7 mouse cellular contexts compared by ENCODE assay signal in genomic region chr2:128967661-128968441, GRCm38 (mm10). TPM values are rescaled to one million over a fixed set of nuclear protein-coding genes. Genes with fewer than 3 reads are reported as not detected.
DNase-seq lines count a peak whose midpoint lies in the region; ATAC-seq and TF ChIP-seq lines count a peak whose summit lies in the region.

TSS of gene Gm10762 (minus strand) at chr2:128967725.

- peak within 1 kb of the TSS; percentile 85 for H3K4me2 ChIP-seq in intestine, postnatal 0 days (replicated peaks; ENCODE audit: low read depth)
- peak within 1 kb of the TSS; percentile 71 for H3K4me2 ChIP-seq in limb, embryonic 11.5 days (ENCODE audit: low read depth, severe bottlenecking)
- H3K4me2 ChIP-seq in midbrain, embryonic 13.5 days (replicated peaks), result peak within 1 kb of the TSS; percentile 56

- H3K27ac ChIP-seq in intestine, postnatal 0 days (ENCODE audit: low read depth, low read length), result peak within 1 kb of the TSS; percentile 99
- peak within 1 kb of the TSS; percentile 100 for H3K27ac ChIP-seq in limb, embryonic 11.5 days (replicated peaks; ENCODE audit: low read depth, low read length)
- H3K27ac ChIP-seq in midbrain, embryonic 13.5 days, result peak within 1 kb of the TSS; percentile 100
- peak within 1 kb of the TSS; percentile 99 for H3K27ac ChIP-seq in small intestine, adult 2 months (ENCODE audit: insufficient read depth, low read depth, low read length)

- no peaks in the 10 kb centered on the region for H3K36me3 ChIP-seq in intestine, postnatal 0 days (ENCODE audit: control insufficient read depth, insufficient read depth)
- H3K36me3 ChIP-seq in limb, embryonic 11.5 days (ENCODE audit: control insufficient read depth, insufficient read depth, low read length), result no peaks in the 10 kb centered on the region
- H3K36me3 ChIP-seq in midbrain, embryonic 13.5 days, result no peaks in the 10 kb centered on the region
- H3K36me3 ChIP-seq in small intestine, adult 2 months (ENCODE audit: control insufficient read depth, insufficient read depth, low read length), result no peaks in the 10 kb centered on the region

- TF ChIP-seq CTCF in intestine, postnatal 0 days (IDR thresholded peaks at IDR 0.05; ENCODE audit: low read depth), result 0 out of 2 replicates have a peak, but pooled peaks have one; percentile 3
- TF ChIP-seq CTCF in small intestine, adult 2 months (IDR thresholded peaks at IDR 0.05; ENCODE audit: extremely low read depth, insufficient read length, insufficient replicate concordance, low read depth, low read length), result no peak

- TF ChIP-seq POLR2A in small intestine, adult 2 months (IDR thresholded peaks at IDR 0.05; ENCODE audit: low read depth, low read length), result no peak; the same call in 1 of the 2 replicates

- H3K4me1 ChIP-seq in intestine, postnatal 0 days (replicated peaks; ENCODE audit: control insufficient read depth, insufficient read depth, low read length), result no peaks in the 10 kb centered on the region
- 0 out of 2 replicates have a peak, but pooled peaks cover 2% of the 10 kb centered on the region for H3K4me1 ChIP-seq in limb, embryonic 11.5 days (ENCODE audit: control insufficient read depth, insufficient read depth, low read length)
- peaks cover 15% of the 10 kb centered on the region for H3K4me1 ChIP-seq in midbrain, embryonic 13.5 days (replicated peaks)
- H3K4me1 ChIP-seq in small intestine, adult 2 months (ENCODE audit: control insufficient read depth, insufficient read depth, insufficient read length, low read length), result peaks cover 2% of the 10 kb centered on the region; the same call in 1 of the 2 replicates

- peak; percentile 81 for ATAC-seq in intestine, postnatal 0 days
- ATAC-seq in limb, embryonic 11.5 days (ENCODE audit: insufficient number of reproducible peaks, low FRiP score, low TSS enrichment, low read depth), result peak; percentile 80
- peak; percentile 81 for ATAC-seq in midbrain, embryonic 13.5 days

- H3K4me3 ChIP-seq in intestine, postnatal 0 days (ENCODE audit: low read depth, low read length), result peak within 1 kb of the TSS; percentile 79
- peak within 1 kb of the TSS; percentile 84 for H3K4me3 ChIP-seq in limb, embryonic 11.5 days (ENCODE audit: low read depth, low read length)
- peak within 1 kb of the TSS; percentile 85 for H3K4me3 ChIP-seq in midbrain, embryonic 13.5 days (replicated peaks)
- H3K4me3 ChIP-seq in small intestine, adult 2 months (ENCODE audit: low read depth, low read length), result peak within 1 kb of the TSS; percentile 80

- peak; percentile 91 for DNase-seq in adrenal gland, adult 2 months
- DNase-seq in embryo, embryonic 11.5 days (ENCODE audit: low read depth, low spot score), result peak; percentile 57
- DNase-seq in gastrocnemius, postnatal 4 days (ENCODE audit: low spot score in 2 of 2), result peak; percentile 59 to 78
- DNase-seq in limb, embryonic 11.5 days (ENCODE audit: low spot score), result peak; percentile 87

- H3K27me3 ChIP-seq in intestine, postnatal 0 days (replicated peaks; ENCODE audit: control insufficient read depth, insufficient read depth, low read length), result no peaks in the 10 kb centered on the region
- H3K27me3 ChIP-seq in limb, embryonic 11.5 days (ENCODE audit: control insufficient read depth, insufficient read depth, low read length), result no peaks in the 10 kb centered on the region
- no peaks in the 10 kb centered on the region for H3K27me3 ChIP-seq in midbrain, embryonic 13.5 days
- no peaks in the 10 kb centered on the region for H3K27me3 ChIP-seq in small intestine, adult 2 months (ENCODE audit: control insufficient read depth, insufficient read depth, low read length)

- peak within 1 kb of the TSS; percentile 99 for H3K9ac ChIP-seq in intestine, postnatal 0 days (ENCODE audit: low read depth, low read length)
- peak within 1 kb of the TSS; percentile 100 for H3K9ac ChIP-seq in limb, embryonic 11.5 days (ENCODE audit: low read length)
- H3K9ac ChIP-seq in midbrain, embryonic 13.5 days (replicated peaks), result peak within 1 kb of the TSS; percentile 98

- no peaks in the 10 kb centered on the region for H3K9me3 ChIP-seq in intestine, postnatal 0 days (ENCODE audit: control insufficient read depth)
- H3K9me3 ChIP-seq in limb, embryonic 11.5 days (ENCODE audit: control insufficient read depth, low read length), result no peaks in the 10 kb centered on the region
- H3K9me3 ChIP-seq in midbrain, embryonic 13.5 days, result no peaks in the 10 kb centered on the region

- under 1% methylated on average over 63 of the region's 80 CpGs for WGBS in intestine, postnatal 0 days
- under 1% methylated on average over 72 of the region's 80 CpGs for WGBS in limb, embryonic 11.5 days
- under 1% methylated on average over 70 of the region's 80 CpGs for WGBS in midbrain, embryonic 13.5 days
- 3% methylated on average over 79 of the region's 80 CpGs for WGBS in small intestine, adult 2 months

RNA-seq across cellular contexts. Expression of gene Gm10762, which starts in this region (rescaled TPM):
- 1 to 10 TPM; 4.0 to 6.7 TPM for total RNA-seq in adrenal gland, adult 2 months (2021)
- 5.1 and 6.8 TPM in 2 replicates for polyA plus RNA-seq in adrenal gland, adult 2 months (2012; rRNA removed)
- 1 to 10 TPM; 8.3 to 8.6 TPM for total RNA-seq in gastrocnemius, postnatal 4 days (2021)
- 10.6 TPM in 2 replicates for polyA plus RNA-seq in intestine, postnatal 0 days (2015; fragmentation: Nextera tagmentation; extraction: Ambion mirVana)
- 23.4 and 23.7 TPM in 2 replicates for polyA plus RNA-seq in limb, embryonic 11.5 days (2014; fragmentation: Nextera tagmentation; extraction: Ambion mirVana)
- 23.3 and 26.6 TPM in 2 replicates for polyA plus RNA-seq in midbrain, embryonic 13.5 days (2015; fragmentation: Nextera tagmentation; extraction: Ambion mirVana)
- polyA plus RNA-seq in small intestine, adult 2 months (2012; rRNA removed), result 0.71 and 2.1 TPM in 2 replicates

Comparison
In these comparisons a context has a peak if more than half of its experiments do, and no peak if none do; other contexts are left out.
1. Peak in every context shown above with its lines: DNase-seq, ATAC-seq, H3K4me3 ChIP-seq and H3K27ac ChIP-seq.